Mouse (Mus musculus) gastrocnemius, adult 8-10 months (tissue): ENCODE results near the gene Zfp335. TPM values are rescaled to one million over a fixed set of nuclear protein-coding genes. Genes with fewer than 3 reads are reported as not detected.

Experiments
- DNase-seq, 2 experiments: peaks; one replicate each; pipeline ENCODE4 v3.0.0; 2022; ENCODE audit warnings: low spot score in 2 of 2
- total RNA-seq, 4 experiments: library from RNA; stranded (reverse); gene quantifications; 2 replicates each; pipeline ENCODE4 v1.2.4; 2022

Gene Zfp335
- total RNA-seq, 4 experiments from 2014 or later, result 7.7 to 10.6 (median 8.1) TPM

DNA sequence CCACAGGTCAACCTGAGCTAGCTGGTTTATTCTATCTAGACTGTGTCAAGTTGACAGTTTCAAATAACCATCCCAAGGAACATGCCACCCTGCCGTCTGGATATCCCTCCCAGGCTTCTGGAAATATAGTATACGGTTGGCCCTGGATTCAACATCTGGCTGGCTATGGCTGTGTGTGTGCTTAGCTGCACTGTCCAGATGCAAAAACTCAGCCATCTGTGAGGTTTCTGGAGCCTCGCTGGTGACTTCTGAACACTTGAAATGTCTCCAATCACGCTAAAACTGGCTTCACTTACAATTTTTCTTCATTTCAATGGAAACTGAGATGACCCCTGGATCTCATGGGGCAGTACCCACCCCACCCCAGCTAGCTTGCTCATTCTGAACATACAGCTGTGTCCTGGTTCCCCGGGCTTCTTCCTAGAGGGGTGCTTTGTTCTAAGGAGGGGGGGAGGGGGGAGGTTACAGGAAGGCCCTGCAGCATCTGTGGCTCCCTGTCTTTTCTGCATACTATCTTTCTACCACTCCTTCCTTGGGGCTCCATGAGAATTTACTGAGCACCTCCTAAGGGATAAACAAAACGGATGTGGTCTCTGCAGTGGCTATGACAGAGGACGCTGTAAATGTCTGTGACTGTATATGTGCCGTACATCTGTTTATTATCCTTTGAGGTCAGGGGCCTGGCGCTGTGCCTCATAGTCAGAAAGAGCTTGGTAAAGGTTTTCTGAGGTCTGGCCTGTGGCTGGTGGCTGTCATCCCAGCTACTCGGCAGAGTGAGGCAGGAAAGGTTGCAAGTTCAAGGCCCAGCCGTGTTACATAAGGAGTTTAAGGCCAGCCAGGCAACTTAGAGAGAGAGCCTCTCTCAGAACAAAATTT is 19.4 kb upstream of the Zfp335 start:
- DNase-seq, result no peak

DNA sequence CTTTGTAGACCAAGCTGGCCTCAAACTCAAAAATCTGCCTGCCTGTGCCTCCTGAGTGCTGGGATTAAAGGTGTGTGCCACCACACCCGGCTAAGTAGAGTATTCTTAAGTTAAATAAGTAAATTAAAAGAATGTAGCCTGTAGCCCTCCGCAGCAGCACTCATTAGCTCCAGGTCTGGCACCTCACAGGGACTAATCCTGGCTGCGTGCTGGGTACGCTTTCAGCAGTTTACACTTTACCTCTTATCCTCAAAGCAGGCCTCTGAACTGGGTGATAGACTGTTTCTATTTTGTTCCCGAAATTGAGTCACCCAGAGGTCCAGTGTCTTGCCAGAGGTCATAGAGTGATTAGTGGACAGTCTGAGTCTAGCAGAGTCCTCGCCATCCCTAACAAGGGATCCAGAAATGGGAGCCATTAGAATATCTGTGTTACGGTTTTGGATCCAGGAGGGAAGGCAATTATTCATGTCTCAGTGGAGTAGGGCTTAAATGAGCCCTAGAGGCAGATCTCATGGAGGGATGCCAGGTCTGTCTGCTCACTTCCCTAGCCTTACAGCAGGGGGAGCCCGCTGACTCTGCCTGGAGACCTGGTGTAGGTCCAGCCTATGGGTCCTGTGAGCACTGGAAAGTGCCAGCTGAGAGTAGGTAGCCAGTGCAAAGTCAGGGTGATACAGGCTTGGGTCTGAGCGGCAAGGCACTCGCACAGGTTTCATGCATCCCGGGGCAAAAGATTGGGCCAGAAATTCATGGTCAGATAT is 12.7 kb upstream of the Zfp335 start:
- peak; percentile 87 to 89 for DNase-seq

DNA sequence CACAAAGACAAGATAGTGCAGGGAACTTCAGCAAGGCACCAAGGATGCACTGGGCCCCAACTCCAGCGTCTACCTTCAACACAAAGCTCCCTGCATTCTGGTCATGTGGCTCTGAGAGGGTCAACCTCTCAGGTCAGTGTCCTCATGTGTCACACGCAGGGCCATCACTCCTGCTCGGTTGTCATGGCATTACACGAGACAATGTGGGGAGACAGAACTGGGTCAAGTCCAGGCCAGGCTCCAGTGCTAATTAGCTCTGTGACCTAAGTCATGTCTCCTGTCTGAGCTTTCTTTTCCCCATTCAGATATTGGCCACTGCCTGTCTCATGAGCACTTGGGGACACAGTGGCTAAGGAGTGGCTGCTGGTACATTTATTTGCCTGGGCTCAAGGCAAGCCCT is 11.7 kb upstream of the Zfp335 start:
- DNase-seq, result no peak

DNA sequence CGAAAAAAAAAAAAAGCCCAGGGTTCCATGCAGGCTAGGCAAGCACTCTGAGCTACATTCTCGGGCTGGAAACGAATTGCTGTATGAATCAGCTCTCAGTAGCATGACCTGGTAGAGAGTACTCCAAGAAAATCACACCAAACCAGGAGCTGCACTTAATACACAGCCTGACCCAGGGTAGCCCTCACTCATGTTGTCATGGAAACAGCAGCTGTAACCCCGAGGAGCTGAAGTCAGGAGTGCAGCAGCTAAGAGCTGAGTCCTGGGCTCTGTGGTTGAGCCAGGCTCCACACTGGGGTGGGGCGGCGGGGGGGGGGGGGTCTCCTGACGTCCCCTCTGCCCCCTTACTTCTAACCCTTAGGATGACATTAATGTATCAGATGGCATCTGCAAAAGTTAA is 10.4 kb upstream of the Zfp335 start:
- no peak for DNase-seq

DNA sequence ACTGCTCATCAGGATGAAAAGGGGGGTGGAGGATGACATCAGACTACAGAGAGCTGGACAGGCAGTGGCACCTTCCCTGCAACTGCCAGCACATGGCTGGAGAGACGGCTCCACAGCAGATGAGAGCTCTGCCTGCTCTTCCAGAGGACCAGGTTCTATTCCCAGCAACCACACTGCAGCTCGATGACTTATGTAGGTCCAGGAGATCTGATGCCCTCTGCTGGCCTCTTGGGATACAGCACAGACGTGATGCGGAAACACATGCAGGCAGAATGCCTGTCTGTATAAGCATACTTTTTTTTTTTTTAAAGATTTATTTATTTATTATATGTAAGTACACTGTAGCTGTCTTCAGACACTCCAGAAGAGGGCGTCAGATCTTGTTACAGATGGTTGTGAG is 6.8 kb upstream of the Zfp335 start:
- DNase-seq, result no peak

DNA sequence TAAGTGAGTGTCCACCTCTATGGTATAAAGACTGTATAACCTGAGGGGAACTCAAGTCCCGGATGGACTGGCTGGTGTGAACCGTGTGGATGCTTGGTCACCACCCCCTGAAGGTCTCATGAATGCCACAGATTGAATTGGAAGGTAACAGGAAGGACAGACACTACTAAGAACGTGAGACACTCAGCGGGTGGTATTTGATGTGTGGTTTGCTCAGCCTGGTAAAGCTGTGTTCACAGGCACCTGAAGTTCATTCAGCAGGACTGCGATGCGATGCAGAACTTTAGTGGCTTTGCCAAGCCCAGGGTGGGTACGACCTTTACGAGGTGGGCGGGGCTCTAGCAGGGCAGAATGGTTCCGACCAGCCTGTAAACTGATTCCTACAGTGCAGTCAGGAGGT is 5.8 kb upstream of the Zfp335 start:
- no peak for DNase-seq

DNA sequence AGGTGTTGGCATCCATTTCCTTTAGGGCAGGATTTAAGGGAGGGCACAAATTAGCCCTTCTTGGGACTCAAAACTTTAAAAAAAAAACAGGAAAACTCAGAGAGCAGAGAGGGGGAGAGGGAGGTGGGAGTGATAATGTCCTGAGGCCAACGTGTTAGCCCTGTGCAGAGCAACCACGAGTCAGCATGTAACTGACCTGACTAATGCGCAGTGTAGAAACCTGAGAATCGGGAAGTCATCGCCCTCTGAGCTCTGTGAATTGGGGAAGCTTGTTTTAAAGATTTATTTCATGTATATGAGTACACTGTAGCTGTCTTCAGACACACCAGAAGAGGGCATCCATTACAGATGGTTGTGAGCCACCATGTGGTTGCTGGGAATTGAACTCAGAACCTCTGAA is 5.3 kb upstream of the Zfp335 start:
- DNase-seq, result no peak

DNA sequence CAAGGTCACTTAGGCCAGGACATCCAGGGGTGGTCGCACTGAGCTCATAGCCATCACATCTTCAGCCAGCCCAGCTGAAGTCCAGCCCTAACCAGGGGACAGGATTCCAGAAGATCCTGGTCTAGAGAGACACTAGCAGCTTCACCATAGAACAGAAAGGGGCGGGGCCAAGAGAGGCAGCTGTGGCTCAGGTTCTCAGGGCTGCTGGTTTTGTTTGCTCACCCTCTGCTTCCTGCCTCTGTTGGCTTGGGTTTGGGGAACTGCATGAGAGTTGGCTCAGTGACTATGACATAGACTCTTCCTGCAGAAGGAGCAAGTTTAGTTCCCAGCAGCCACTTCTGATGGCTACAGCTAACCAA is 1.9 kb upstream of the Zfp335 start:
- DNase-seq, result no peak

DNA sequence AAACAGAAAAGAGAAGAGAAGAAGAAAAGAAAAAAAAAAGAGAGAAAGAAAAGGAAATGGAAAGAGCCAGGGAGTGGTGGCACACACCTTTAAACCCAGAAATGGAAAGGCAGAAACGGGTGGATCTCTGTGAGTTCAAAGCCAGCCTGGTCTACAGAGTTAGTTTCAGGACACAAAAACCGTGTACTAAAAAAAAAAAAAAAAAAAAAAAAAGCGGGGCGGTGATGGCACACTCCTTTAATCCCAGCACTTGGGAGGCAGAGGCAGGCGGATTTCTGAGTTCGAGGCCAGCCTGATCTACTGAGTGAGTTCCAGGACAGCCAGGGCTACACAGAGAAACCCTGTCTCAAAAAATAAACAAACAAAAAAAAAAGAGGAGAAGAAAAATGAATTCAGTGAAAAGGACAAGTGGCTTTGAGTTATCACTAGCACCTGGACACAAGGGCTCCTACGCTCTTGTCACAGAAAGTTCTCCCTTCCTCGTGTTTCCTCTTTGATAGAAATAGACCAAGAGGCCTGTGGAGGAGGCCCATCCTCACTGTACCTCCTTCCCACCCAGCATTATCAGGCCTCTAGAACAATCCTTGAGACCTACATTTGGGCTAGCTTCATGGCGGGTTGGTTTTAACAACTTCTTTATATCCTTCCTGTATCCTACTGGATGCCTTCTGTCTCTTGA is 1.3 kb upstream of the Zfp335 start:
- DNase-seq, result no peak

DNA sequence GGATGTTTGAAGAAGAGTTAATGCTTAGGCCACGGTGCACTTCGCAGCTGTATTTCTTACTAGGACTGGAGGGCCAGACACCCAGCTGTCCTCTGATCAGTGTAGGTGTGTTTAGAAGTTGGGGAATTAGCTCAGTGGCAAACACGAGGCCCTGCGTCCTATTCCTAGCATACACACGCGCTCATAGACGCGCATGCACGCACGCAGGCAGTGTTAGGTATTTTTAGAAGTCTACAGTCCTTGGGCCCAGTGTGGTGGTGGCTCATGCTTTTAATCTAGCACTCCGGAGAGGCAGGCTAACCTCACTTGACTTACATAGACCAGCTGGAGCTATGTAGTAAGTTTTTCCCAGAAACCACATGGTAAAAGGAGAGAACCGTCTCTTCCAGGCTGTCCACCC is 594 bp upstream of the Zfp335 start:
- peak; percentile 68 to 80 for DNase-seq

DNA sequence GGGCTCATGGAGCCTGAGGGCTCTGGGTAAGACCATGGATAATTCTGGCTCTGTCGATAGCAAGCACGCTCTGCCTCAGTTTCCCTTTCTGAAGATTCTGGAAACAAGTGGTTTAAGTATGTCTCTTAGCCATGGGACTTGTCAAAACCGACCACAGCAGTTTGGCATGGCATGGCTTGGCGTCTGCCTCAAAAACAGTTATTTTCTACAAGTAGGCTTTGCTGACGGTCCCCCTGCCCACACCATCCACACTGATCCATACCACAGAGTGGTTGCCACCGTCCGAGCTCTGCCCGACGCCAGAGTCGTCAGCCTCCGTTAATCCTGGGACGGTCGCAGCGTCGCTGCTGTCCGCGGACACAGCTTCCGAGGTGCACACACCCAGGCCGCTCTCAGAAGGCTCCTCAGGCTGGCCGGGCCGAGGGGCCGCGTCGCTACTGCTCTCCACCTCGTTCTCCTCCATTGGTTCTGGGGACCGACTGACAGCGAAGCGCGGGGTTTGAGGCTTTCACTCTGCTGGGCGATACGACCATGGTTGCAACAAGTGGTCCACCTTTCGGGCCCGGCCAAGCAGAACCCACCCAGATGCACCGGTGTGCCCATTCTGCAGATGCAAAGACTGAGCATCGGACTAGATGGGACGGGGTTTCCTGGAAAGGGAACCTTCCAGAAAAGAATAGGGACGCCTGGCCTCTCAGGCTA is 1.0 kb downstream of the Zfp335 start:
- no peak for DNase-seq

DNA sequence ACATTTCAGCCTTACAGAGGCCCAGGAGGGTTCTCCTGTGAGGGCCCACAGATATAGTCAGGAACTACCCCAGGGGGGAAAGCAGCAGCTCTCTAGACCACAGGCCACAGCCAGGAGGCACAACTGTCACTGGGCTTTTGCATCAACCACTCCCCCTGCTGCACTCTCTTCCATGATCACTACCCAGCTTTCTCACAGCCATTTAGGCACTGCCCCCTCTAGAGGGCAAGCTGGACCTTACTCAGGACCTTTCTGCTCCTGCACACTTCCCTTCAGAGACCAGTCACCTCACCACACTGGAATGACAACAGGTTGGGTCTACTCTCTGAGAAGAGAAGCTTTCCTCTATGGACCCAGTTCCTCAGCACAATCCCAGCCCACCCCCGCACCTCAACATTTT is 2.0 kb downstream of the Zfp335 start:
- no peak for DNase-seq

DNA sequence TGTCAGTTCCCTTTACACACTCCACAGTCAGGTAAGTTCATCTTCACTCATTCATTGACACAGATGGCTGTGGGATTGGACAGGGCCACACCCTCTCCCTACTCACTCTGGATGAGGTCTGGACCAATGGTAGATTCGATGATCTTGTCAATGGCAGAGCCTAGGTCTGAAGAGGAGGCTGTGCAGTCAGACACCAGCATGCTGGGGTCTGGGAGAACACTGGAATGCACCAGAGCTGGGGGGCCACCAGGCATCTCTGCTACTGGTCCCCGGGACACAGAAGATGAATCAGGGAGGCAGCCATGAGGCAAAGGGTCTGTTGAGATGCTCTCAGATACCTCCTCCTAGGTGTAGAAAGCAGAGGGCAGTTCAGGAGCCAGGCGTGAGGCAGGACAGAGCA is 2.5 kb downstream of the Zfp335 start:
- DNase-seq, result no peak

DNA sequence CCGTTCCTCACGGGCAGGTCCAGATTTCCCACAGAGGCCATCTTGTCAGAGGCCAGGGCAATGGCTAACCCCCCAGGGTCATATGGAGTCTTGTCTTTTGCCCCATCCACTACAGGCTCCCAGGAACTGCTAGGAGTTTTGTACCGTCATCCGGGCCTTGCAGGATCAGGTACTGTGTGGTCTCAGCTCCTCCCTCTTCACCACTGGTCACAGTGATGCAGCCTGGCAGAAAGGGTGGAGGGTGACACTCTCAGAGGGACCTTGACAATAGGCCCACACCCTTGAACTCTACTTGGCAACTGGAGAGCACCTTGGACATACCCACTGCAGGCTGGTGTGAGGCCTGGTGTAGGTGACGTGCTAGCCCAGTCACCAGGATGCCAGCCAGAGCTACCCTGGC is 3.5 kb downstream of the Zfp335 start:
- no peak for DNase-seq

DNA sequence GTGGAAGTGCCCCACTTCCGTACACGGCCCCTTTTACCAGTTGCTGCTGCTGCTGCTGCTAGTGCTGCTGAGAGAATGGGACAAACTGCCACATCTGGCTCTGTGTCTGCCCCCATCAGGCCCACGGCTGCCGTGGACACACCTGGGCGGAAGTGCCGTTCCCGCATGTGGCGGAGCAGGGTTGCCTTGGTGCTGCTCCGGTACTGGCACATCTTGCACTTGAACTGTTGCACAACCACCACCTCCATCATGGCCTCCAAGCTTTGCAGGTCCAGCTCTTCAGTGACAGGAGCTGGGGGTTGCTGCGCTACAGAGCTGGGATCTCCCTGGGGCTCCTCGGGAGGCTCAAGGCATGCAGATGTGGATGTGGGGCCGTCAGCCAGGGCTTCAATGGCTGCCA is 4.0 kb downstream of the Zfp335 start:
- no peak for DNase-seq

DNA sequence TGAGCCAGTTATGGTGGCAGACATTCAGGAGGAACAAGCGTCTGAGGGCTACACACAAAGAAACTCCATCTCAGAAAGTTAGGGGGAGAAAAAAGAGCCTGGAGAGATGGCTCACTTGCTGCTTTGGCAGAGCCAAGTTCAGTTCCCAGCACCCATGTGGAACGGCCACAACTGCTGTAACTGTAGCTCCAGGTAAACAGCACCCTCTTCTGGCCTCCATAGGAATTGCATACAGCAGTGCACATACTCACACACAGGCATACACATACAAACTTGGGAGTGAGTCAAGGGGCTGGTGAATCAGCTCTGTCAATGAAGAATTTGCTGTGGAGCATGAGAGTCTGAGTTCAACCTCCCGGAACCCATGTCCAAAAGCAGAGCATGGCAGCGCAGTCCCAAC is 5.5 kb downstream of the Zfp335 start:
- no peak for DNase-seq

DNA sequence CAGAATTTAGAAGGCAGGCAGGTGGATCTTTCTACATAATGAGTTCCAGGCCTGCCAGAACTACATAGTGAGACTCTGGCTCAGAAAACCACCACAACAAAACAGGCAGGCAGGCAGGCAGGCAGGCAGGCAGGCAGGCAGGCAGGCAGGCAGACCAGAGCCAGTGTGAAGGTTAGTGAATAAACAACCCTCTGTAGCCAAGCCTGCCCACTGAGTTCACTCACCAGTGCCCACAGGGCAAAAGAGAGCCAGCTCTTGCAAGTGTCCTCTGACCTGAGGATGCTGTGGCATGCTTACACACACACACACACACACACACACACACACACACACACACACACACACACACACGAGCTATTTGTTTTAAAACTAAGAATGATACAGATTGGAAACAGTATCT is 8.1 kb downstream of the Zfp335 start:
- DNase-seq, result no peak

DNA sequence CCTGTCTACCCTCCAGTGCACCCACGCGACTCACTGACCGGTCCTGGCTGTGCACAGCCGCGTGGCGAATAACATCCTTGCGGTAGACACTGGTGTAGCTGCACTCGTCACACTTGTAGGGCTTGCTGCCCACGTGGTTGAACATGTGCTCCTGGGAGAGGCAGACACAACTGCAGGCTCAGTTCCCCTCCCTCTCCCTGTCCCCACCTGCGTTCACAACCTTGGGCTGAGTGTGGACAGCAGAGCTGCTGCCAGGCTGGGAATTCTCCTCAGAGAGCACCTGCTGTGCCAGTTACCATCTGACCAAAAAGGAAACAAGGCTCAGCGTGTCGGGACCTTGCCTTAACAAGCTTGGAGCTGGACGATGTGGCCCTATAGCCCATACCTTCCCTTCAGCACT is 10.2 kb downstream of the Zfp335 start:
- peak in 1 of 2 experiments; percentile 42 for DNase-seq

DNA sequence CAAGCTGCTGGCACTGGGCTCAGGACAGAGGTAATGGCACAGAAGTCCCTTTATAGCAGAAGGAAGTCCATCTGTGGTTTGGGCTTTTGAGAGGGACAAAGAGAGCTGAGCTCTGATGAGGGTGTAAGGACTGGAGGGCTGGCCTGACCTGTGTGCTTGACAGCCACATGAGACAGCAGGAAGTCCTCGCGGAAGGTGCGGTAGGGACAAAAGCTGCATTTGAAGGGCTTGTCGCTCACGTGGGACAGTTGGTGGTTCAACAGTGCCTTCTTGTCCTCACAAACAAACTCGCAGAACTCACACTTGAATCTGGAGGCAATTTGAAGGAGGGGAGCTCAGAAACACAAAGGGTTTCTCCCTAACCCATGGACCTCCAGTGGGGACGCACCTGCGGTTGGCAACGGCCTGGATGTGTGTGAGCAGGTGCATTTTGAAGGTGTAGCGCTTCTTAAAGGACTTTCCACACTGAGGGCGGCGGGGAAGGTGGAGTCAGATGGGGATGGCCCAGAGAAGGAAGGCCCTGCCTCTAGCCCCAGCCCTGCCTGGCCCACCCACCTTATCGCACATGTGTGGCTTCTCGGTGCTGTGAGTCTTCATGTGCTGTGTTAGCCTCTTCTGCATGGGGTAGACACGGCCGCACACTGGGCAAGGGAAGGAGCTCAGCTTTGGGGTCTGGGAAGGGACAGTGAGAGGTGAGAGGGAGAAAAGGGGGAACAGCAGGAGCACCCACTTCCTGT is 11.7 kb downstream of the Zfp335 start:
- no peak for DNase-seq

DNA sequence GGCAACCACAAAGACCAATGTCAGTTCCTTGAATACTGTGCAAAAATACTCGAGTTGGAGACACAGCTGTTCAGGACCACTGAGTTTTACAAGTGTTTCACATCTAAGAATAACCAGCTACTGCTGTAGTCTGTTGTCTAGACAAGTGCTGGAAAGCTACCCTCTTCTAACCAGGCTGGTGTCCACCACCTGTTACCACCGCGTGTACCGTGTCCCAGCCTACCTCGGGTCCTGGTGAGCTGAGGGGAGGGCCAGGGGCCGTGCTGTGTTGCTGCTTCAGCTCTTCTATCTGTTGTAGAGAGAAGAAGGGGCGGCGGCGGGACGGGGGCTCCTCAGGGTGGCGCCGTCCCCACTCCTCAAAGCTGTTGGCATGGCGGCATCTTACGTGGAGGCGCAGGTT is 12.5 kb downstream of the Zfp335 start:
- no peak for DNase-seq

DNA sequence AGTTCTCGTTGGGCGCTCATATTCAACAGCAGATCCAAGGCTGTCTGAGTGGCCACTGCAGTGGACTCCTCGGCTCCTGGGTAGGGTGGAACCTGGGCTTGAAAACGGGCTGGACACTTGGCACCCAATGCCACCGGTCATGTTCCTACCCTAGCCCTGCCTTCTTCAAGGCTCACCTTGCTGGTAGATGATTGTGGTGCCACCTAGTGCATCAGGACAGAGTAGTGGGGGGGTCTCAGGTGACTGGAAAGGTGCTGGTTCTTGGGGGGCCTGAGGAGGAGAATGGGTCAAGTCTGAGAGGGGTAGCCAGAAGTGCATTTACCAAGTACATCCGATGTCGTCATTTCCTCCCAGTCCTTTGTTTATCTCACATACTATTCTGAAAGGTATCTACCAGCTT is 13.5 kb downstream of the Zfp335 start:
- no peak for DNase-seq
